9 mouse cellular contexts compared by ENCODE assay signal in genomic region chr6:72989028-72989736, GRCm38 (mm10). TPM values are rescaled to one million over a fixed set of nuclear protein-coding genes. Genes with fewer than 3 reads are reported as not detected.
DNase-seq lines count a peak whose midpoint lies in the region; ATAC-seq and TF ChIP-seq lines count a peak whose summit lies in the region.
"Had no signal": no experiment of that assay in that cellular context is flagged by ENCODE, and none has a peak within 500 bp of the region (broad histone marks: within the 10 kb centered on the region; RNA-seq: fewer than 3 reads in every experiment).

No protein-coding gene starts in this region.

- no peak overlapping the region for H3K4me3 ChIP-seq in hindbrain, embryonic 10.5 days
- H3K4me3 ChIP-seq in hindbrain, embryonic 12.5 days: no peak overlapping the region
- H3K4me3 ChIP-seq in bone marrow, adult 2 months (replicated peaks; ENCODE audit: control insufficient read depth, low read depth, low read length): no peak overlapping the region
- no peak overlapping the region for H3K4me3 ChIP-seq in forebrain, embryonic 12.5 days (replicated peaks)
- no peak overlapping the region for H3K4me3 ChIP-seq in heart, adult 2 months
- H3K4me3 ChIP-seq: heart, embryonic 13.5 days had no signal

- no peak for TF ChIP-seq CTCF in bone marrow, adult 2 months (IDR thresholded peaks at IDR 0.05; ENCODE audit: control insufficient read depth, insufficient read depth, low read length)
- no peak for TF ChIP-seq CTCF in heart, adult 2 months (IDR thresholded peaks at IDR 0.05)

- 0 out of 2 replicates have a peak, but pooled peaks cover 1% of the 10 kb centered on the region for H3K27me3 ChIP-seq in hindbrain, embryonic 10.5 days (ENCODE audit: insufficient read depth, poor library complexity, severe bottlenecking)
- no peaks in the 10 kb centered on the region; the same call in 1 of the 2 replicates for H3K27me3 ChIP-seq in hindbrain, embryonic 12.5 days
- no peaks in the 10 kb centered on the region for H3K27me3 ChIP-seq in forebrain, embryonic 12.5 days
- H3K27me3 ChIP-seq in heart, adult 2 months (ENCODE audit: control insufficient read depth, insufficient read depth, low read length): no peaks in the 10 kb centered on the region
- H3K27me3 ChIP-seq: heart, embryonic 13.5 days had no signal

- no peak overlapping the region for H3K9ac ChIP-seq in hindbrain, embryonic 12.5 days
- no peak overlapping the region for H3K9ac ChIP-seq in forebrain, embryonic 12.5 days
- no peak overlapping the region for H3K9ac ChIP-seq in heart, adult 2 months (ENCODE audit: low read depth, low read length)
- H3K9ac ChIP-seq: heart, embryonic 13.5 days had no signal

- peak; percentile 11 for DNase-seq in hindbrain, embryonic 10.5 days (ENCODE audit: low spot score)
- DNase-seq in mesoderm, embryonic 11.5 days (ENCODE audit: low read depth, low spot score): peak; percentile 56
- DNase-seq in frontal cortex, postnatal 14 days (ENCODE audit: low spot score in 2 of 2): no peak
- DNase-seq in heart, adult 2 months: no peak
- DNase-seq in kidney, postnatal 14 days: no peak

- intact Hi-C loops in heart, adult 2 months (cut with DNase I): no loop called here

- H3K9me3 ChIP-seq in hindbrain, embryonic 10.5 days: no peaks in the 10 kb centered on the region
- no peaks in the 10 kb centered on the region for H3K9me3 ChIP-seq in hindbrain, embryonic 12.5 days (replicated peaks)
- H3K9me3 ChIP-seq in forebrain, embryonic 12.5 days: no peaks in the 10 kb centered on the region
- H3K9me3 ChIP-seq: heart, embryonic 13.5 days had no signal

- no peak overlapping the region for H3K4me2 ChIP-seq in hindbrain, embryonic 12.5 days (replicated peaks)
- H3K4me2 ChIP-seq in forebrain, embryonic 12.5 days: no peak overlapping the region
- H3K4me2 ChIP-seq: heart, embryonic 13.5 days had no signal

- H3K79me2 ChIP-seq in heart, adult 2 months (replicated peaks; ENCODE audit: control insufficient read depth, insufficient read depth, low read length): no peaks in the 10 kb centered on the region

- no peak overlapping the region for H3K27ac ChIP-seq in hindbrain, embryonic 10.5 days
- H3K27ac ChIP-seq in hindbrain, embryonic 12.5 days: no peak overlapping the region
- peak overlapping the region; percentile 71; the same call in 1 of the 2 replicates for H3K27ac ChIP-seq in bone marrow, adult 2 months (ENCODE audit: control insufficient read depth, insufficient read depth, low read depth, low read length, poor library complexity)
- H3K27ac ChIP-seq in forebrain, embryonic 12.5 days: 0 out of 2 replicates have a peak overlapping the region, but pooled peaks have one; percentile 54
- H3K27ac ChIP-seq in heart, adult 2 months: no peak overlapping the region
- H3K27ac ChIP-seq: heart, embryonic 13.5 days had no signal

- no peak for ATAC-seq in hindbrain, embryonic 12.5 days (ENCODE audit: low FRiP score)
- ATAC-seq in forebrain, embryonic 12.5 days (ENCODE audit: low FRiP score): peak; percentile 68

- no peaks in the 10 kb centered on the region for H3K4me1 ChIP-seq in hindbrain, embryonic 10.5 days (replicated peaks)
- no peaks in the 10 kb centered on the region for H3K4me1 ChIP-seq in hindbrain, embryonic 12.5 days
- H3K4me1 ChIP-seq in bone marrow, adult 2 months (ENCODE audit: control insufficient read depth, insufficient read depth, low read length): peaks cover 6% of the 10 kb centered on the region
- peaks cover 10% of the 10 kb centered on the region for H3K4me1 ChIP-seq in forebrain, embryonic 12.5 days
- no peaks in the 10 kb centered on the region; the same call in 1 of the 2 replicates for H3K4me1 ChIP-seq in heart, adult 2 months (ENCODE audit: control insufficient read depth, insufficient read depth, low read length)

- WGBS in hindbrain, embryonic 10.5 days: 43% methylated on average over 7 of the region's 7 CpGs
- 49% methylated on average over 7 of the region's 7 CpGs for WGBS in hindbrain, embryonic 12.5 days
- WGBS in bone marrow, adult 2 months: 44% methylated on average over 7 of the region's 7 CpGs
- WGBS in forebrain, embryonic 12.5 days: 19% methylated on average over 7 of the region's 7 CpGs
- 26% methylated on average over 7 of the region's 7 CpGs for WGBS in heart, adult 2 months

- no peak for TF ChIP-seq POLR2A in bone marrow, adult 2 months (IDR thresholded peaks at IDR 0.05; ENCODE audit: borderline replicate concordance, control insufficient read depth, low read depth, low read length)
- no peak for TF ChIP-seq POLR2A in heart, adult 2 months (IDR thresholded peaks at IDR 0.05; ENCODE audit: insufficient read depth, low read depth, low read length)

- no peaks in the 10 kb centered on the region for H3K36me3 ChIP-seq in hindbrain, embryonic 10.5 days
- H3K36me3 ChIP-seq in hindbrain, embryonic 12.5 days: no peaks in the 10 kb centered on the region
- H3K36me3 ChIP-seq in forebrain, embryonic 12.5 days (replicated peaks): no peaks in the 10 kb centered on the region
- H3K36me3 ChIP-seq in heart, adult 2 months (ENCODE audit: control insufficient read depth, insufficient read depth, low read length): no peaks in the 10 kb centered on the region
- H3K36me3 ChIP-seq: heart, embryonic 13.5 days had no signal

- no peak for TF ChIP-seq EP300 in heart, adult 2 months (IDR thresholded peaks at IDR 0.05; ENCODE audit: insufficient read depth, low read depth, low read length)

RNA-seq across cellular contexts. Expression of gene Tmsb10, which starts 30.6 kb away (rescaled TPM):
- 3,283 and 4,408 TPM in 2 replicates for polyA plus RNA-seq in hindbrain, embryonic 10.5 days (2016; fragmentation: Nextera tagmentation; extraction: Ambion mirVana)
- 5,652 and 6,223 TPM in 2 replicates for polyA plus RNA-seq in hindbrain, embryonic 12.5 days (2016; fragmentation: Nextera tagmentation; extraction: Ambion mirVana)
- polyA plus RNA-seq in bone marrow, adult 2 months (2011; ENCODE audit: insufficient read depth, insufficient read length, low replicate concordance, missing spikeins): 247 and 517 TPM in 2 replicates
- polyA plus RNA-seq in forebrain, embryonic 12.5 days (2016; fragmentation: Nextera tagmentation; extraction: Ambion mirVana): 4,450 and 4,576 TPM in 2 replicates
- 10 to 100 TPM; 73.8 to 96.5 TPM for total RNA-seq in heart, adult 2 months (2021)
- 29.8 and 36.4 TPM in 2 replicates for polyA plus RNA-seq in heart, adult 2 months (2012; rRNA removed)

Comparison
In these comparisons a context has a peak if more than half of its experiments do, and no peak if none do; other contexts are left out.
1. DNase-seq: peak in hindbrain, embryonic 10.5 days (single experiment) and mesoderm, embryonic 11.5 days (single experiment); none in frontal cortex, postnatal 14 days (0 of 2), heart, adult 2 months (0 of 2) and kidney, postnatal 14 days (single experiment).
2. H3K27ac ChIP-seq: peak in bone marrow, adult 2 months (single experiment) and forebrain, embryonic 12.5 days (single experiment); none in hindbrain, embryonic 10.5 days (single experiment), hindbrain, embryonic 12.5 days (single experiment) and heart, adult 2 months (single experiment).